Mouse (Mus musculus) stomach, postnatal 0 days (tissue): ENCODE data around the gene Slfn4.
"Not testable (repeated sequence)": the region's sequence is repeated elsewhere in the genome, so short reads cannot be mapped to it uniquely, and the experiment has no call there.

Experiments
- CTCF ChIP-seq: IDR thresholded peaks from 2 replicates; pipeline ENCODE4 v1.5.1; 2016; ENCODE audit warnings: antibody characterized with exemption, low read depth, mild to moderate bottlenecking, moderate library complexity
- EP300 ChIP-seq: optimal IDR thresholded peaks from 2 replicates; pipeline ENCODE3; 2016; ENCODE audit warnings: antibody characterized with exemption

- TF ChIP-seq CTCF, EP300: not testable (repeated sequence)
Observed at GRCm38 (mm10) chr11:83125633-83126032, 49.4 kb upstream of the Slfn4 start.
